Mouse (Mus musculus) testis, adult 2 months (tissue): Measurements from ENCODE around the gene Galnt17.

Experiments used
- CTCF ChIP-seq: fragments of 200-500 bp; IDR thresholded peaks from 2 replicates; pipeline ENCODE4 v1.5.1; 2012; ENCODE audit warnings: low read depth, mild to moderate bottlenecking, inconsistent platforms, low read length, moderate library complexity; ENCODE audit not compliant: control insufficient read depth, insufficient read depth, insufficient replicate concordance
- POLR2A ChIP-seq: fragments of 200-500 bp; IDR thresholded peaks from 2 replicates; pipeline ENCODE4 v1.6.1; 2012; ENCODE audit warnings: low read depth, mild to moderate bottlenecking, inconsistent platforms, low read length, moderate library complexity; ENCODE audit not compliant: control insufficient read depth

DNA sequence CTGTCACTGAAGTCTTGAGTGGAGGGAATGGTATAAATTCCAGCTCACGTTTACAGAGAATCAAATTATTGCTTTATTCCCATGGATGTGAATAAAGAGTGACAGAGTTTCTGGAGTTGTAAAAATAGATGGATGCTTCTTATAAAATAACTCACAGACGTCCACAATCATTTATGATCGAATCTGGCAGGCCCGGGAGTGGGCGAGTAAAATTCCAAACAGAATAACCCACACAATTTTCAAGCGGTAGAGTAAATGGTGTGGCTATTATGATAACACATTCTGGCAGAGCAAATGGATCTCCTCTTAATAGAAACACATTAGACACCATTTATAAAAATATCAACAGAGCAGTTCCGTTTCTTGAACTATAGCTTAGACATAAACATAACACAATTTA, 355.9 kb downstream of the Galnt17 start:
- TF ChIP-seq CTCF (no peak), POLR2A (no peak)
